Mouse (Mus musculus): Measurements from ENCODE around the gene Anks1.
A peak's percentile ranks its signal among the peaks of the same experiment; 100 is the strongest.
"Not testable (repeated sequence)": the region's sequence is repeated elsewhere in the genome, so short reads cannot be mapped to it uniquely, and the experiment has no call there.

The Anks1 gene

GRCm38 (mm10) chr17:27931826-27932225 is 22.7 kb downstream of the Anks1 start:
- no peak for DNase-seq (ENCODE audit: low spot score in 2 of 2)

GRCm38 (mm10) chr17:27934136-27934910 is 25.2 kb downstream of the Anks1 start:
- DNase-seq (ENCODE audit: low spot score in 2 of 2): no peak

- no peak for DNase-seq (ENCODE audit: low spot score in 2 of 2)
Measured at GRCm38 (mm10) chr17:27935091-27935490, 26.0 kb downstream of the Anks1 start.

GRCm38 (mm10) chr17:27937054-27937615 is 28.0 kb downstream of the Anks1 start:
- DNase-seq (ENCODE audit: low spot score in 2 of 2): no peak

GRCm38 (mm10) chr17:27938121-27938754 is 29.1 kb downstream of the Anks1 start:
- DNase-seq (ENCODE audit: low spot score in 2 of 2): no peak

- no peak for DNase-seq (ENCODE audit: low spot score in 2 of 2)
Measured at GRCm38 (mm10) chr17:27939028-27939427, 29.9 kb downstream of the Anks1 start.

- DNase-seq (ENCODE audit: low spot score in 2 of 2): no peak
Measured at GRCm38 (mm10) chr17:27940352-27940751, 31.2 kb downstream of the Anks1 start.

GRCm38 (mm10) chr17:27941178-27941577 is 32.1 kb downstream of the Anks1 start:
- no peak for DNase-seq (ENCODE audit: low spot score in 2 of 2)

- no peak for DNase-seq (ENCODE audit: low spot score in 2 of 2)
Measured at GRCm38 (mm10) chr17:27941698-27942097, 32.6 kb downstream of the Anks1 start.

- no peak for DNase-seq (ENCODE audit: low spot score in 2 of 2)
Measured at GRCm38 (mm10) chr17:27942131-27942530, 33.0 kb downstream of the Anks1 start.

- peak; percentile 59 to 78 for DNase-seq (ENCODE audit: low spot score in 2 of 2)
Measured at GRCm38 (mm10) chr17:27945546-27946216, 36.6 kb downstream of the Anks1 start.

- DNase-seq (ENCODE audit: low spot score in 2 of 2): no peak
Measured at GRCm38 (mm10) chr17:27946371-27946770, 37.3 kb downstream of the Anks1 start.

- no peak for DNase-seq (ENCODE audit: low spot score in 2 of 2)
Measured at GRCm38 (mm10) chr17:27947155-27947554, 38.0 kb downstream of the Anks1 start.

GRCm38 (mm10) chr17:27953136-27953535 is 44.0 kb downstream of the Anks1 start:
- DNase-seq (ENCODE audit: low spot score in 2 of 2): no peak

GRCm38 (mm10) chr17:27954629-27955402 is 45.7 kb downstream of the Anks1 start:
- no peak for DNase-seq (ENCODE audit: low spot score in 2 of 2)

- DNase-seq (ENCODE audit: low spot score in 2 of 2): no peak
Measured at GRCm38 (mm10) chr17:27957649-27958048, 48.5 kb downstream of the Anks1 start.

GRCm38 (mm10) chr17:27960128-27961111 is 51.3 kb downstream of the Anks1 start:
- DNase-seq (ENCODE audit: low spot score in 2 of 2): no peak

- DNase-seq (ENCODE audit: low spot score in 2 of 2): not testable (repeated sequence)
Measured at GRCm38 (mm10) chr17:27963120-27963519, 54.0 kb downstream of the Anks1 start.

- DNase-seq (ENCODE audit: low spot score in 2 of 2): no peak
Measured at GRCm38 (mm10) chr17:27964607-27965006, 55.5 kb downstream of the Anks1 start.

GRCm38 (mm10) chr17:27965292-27965691 is 56.2 kb downstream of the Anks1 start:
- no peak for DNase-seq (ENCODE audit: low spot score in 2 of 2)
